In genomic region chr8:124677078-124677477, GRCm38 (mm10) we compare ENCODE assay signal across 7 mouse cellular contexts. TPM values are rescaled to one million over a fixed set of nuclear protein-coding genes. Genes with fewer than 3 reads are reported as not detected.
DNase-seq lines count a peak whose midpoint lies in the region; ATAC-seq and TF ChIP-seq lines count a peak whose summit lies in the region.

No protein-coding gene starts in this region.

- H3K27ac ChIP-seq in intestine, embryonic 15.5 days, result no peak overlapping the region
- no peak overlapping the region for H3K27ac ChIP-seq in intestine, postnatal 0 days (ENCODE audit: low read depth, low read length)
- H3K27ac ChIP-seq in embryonic facial prominence, embryonic 14.5 days (replicated peaks; ENCODE audit: low read depth, low read length), result peak overlapping the region; percentile 59; the same call in 1 of the 2 replicates
- peak overlapping the region; percentile 67; the same call in 1 of the 2 replicates for H3K27ac ChIP-seq in limb, embryonic 13.5 days

- H3K4me2 ChIP-seq in intestine, embryonic 15.5 days (replicated peaks), result no peak overlapping the region
- H3K4me2 ChIP-seq in intestine, postnatal 0 days (replicated peaks; ENCODE audit: low read depth), result no peak overlapping the region
- no peak overlapping the region for H3K4me2 ChIP-seq in embryonic facial prominence, embryonic 14.5 days (ENCODE audit: low read depth, low read length)
- H3K4me2 ChIP-seq in limb, embryonic 13.5 days (replicated peaks), result no peak overlapping the region

- peak; percentile 8; the same call in 1 of the 2 replicates for ATAC-seq in intestine, embryonic 15.5 days
- no peak for ATAC-seq in intestine, postnatal 0 days
- ATAC-seq in embryonic facial prominence, embryonic 14.5 days (ENCODE audit: low read depth), result no peak
- ATAC-seq in limb, embryonic 13.5 days (ENCODE audit: low FRiP score, low read depth), result peak; percentile 12; the same call in 1 of the 2 replicates
- ATAC-seq in CD4-positive, CD25-positive, alpha-beta regulatory T cell, adult 4 months, result no peak

- no peaks in the 10 kb centered on the region for H3K9me3 ChIP-seq in intestine, embryonic 15.5 days
- H3K9me3 ChIP-seq in intestine, postnatal 0 days (ENCODE audit: control insufficient read depth), result no peaks in the 10 kb centered on the region
- H3K9me3 ChIP-seq in embryonic facial prominence, embryonic 14.5 days (ENCODE audit: control insufficient read depth, low read length), result no peaks in the 10 kb centered on the region
- no peaks in the 10 kb centered on the region for H3K9me3 ChIP-seq in limb, embryonic 13.5 days

- H3K36me3 ChIP-seq in intestine, embryonic 15.5 days, result peaks cover 18% of the 10 kb centered on the region
- peaks cover 43% of the 10 kb centered on the region for H3K36me3 ChIP-seq in intestine, postnatal 0 days (ENCODE audit: control insufficient read depth, insufficient read depth)
- H3K36me3 ChIP-seq in embryonic facial prominence, embryonic 14.5 days (ENCODE audit: control insufficient read depth, insufficient read depth, low read length), result peaks cover 55% of the 10 kb centered on the region
- H3K36me3 ChIP-seq in limb, embryonic 13.5 days, result peaks cover 81% of the 10 kb centered on the region

- no peak overlapping the region for H3K9ac ChIP-seq in intestine, embryonic 15.5 days
- no peak overlapping the region for H3K9ac ChIP-seq in intestine, postnatal 0 days (ENCODE audit: low read depth, low read length)
- peak overlapping the region; percentile 48 for H3K9ac ChIP-seq in embryonic facial prominence, embryonic 14.5 days (ENCODE audit: low read depth, low read length)
- H3K9ac ChIP-seq in limb, embryonic 13.5 days, result 0 out of 2 replicates have a peak overlapping the region, but pooled peaks have one; percentile 39

- WGBS in intestine, embryonic 15.5 days, result 89% methylated on average over 7 of the region's 7 CpGs
- WGBS in intestine, postnatal 0 days, result 94% methylated on average over 7 of the region's 7 CpGs
- 88% methylated on average over 7 of the region's 7 CpGs for WGBS in embryonic facial prominence, embryonic 14.5 days
- 86% methylated on average over 7 of the region's 7 CpGs for WGBS in limb, embryonic 13.5 days

- DNase-seq in cerebellum, postnatal 14 days, result peak; percentile 67 to 72
- DNase-seq in embryonic facial prominence, embryonic 14.5 days (ENCODE audit: low spot score), result no peak
- no peak for DNase-seq in thymus, postnatal 4 days

- H3K27me3 ChIP-seq in intestine, embryonic 15.5 days (replicated peaks), result no peaks in the 10 kb centered on the region
- no peaks in the 10 kb centered on the region for H3K27me3 ChIP-seq in intestine, postnatal 0 days (replicated peaks; ENCODE audit: control insufficient read depth, insufficient read depth, low read length)
- H3K27me3 ChIP-seq in embryonic facial prominence, embryonic 14.5 days (replicated peaks; ENCODE audit: control insufficient read depth, insufficient read depth, low read length), result no peaks in the 10 kb centered on the region
- no peaks in the 10 kb centered on the region for H3K27me3 ChIP-seq in limb, embryonic 13.5 days

- no peak for TF ChIP-seq CTCF in intestine, postnatal 0 days (IDR thresholded peaks at IDR 0.05; ENCODE audit: low read depth)

- 0 out of 2 replicates have a peak, but pooled peaks cover 3% of the 10 kb centered on the region for H3K4me1 ChIP-seq in intestine, embryonic 15.5 days (replicated peaks)
- no peaks in the 10 kb centered on the region for H3K4me1 ChIP-seq in intestine, postnatal 0 days (replicated peaks; ENCODE audit: control insufficient read depth, insufficient read depth, low read length)
- no peaks in the 10 kb centered on the region for H3K4me1 ChIP-seq in embryonic facial prominence, embryonic 14.5 days (ENCODE audit: control insufficient read depth, insufficient read depth, low read length)
- 0 out of 2 replicates have a peak, but pooled peaks cover 3% of the 10 kb centered on the region for H3K4me1 ChIP-seq in limb, embryonic 13.5 days

- H3K4me3 ChIP-seq in intestine, embryonic 15.5 days (replicated peaks), result no peak overlapping the region
- H3K4me3 ChIP-seq in intestine, postnatal 0 days (ENCODE audit: low read depth, low read length), result no peak overlapping the region
- H3K4me3 ChIP-seq in embryonic facial prominence, embryonic 14.5 days (ENCODE audit: low read depth, low read length), result no peak overlapping the region
- no peak overlapping the region for H3K4me3 ChIP-seq in limb, embryonic 13.5 days

RNA-seq across cellular contexts. Expression of gene 2310022B05Rik, which starts 13.9 kb away (rescaled TPM):
- polyA plus RNA-seq in intestine, embryonic 15.5 days (2015; fragmentation: Nextera tagmentation; extraction: Ambion mirVana), result 24.4 TPM in 2 replicates
- 22.1 and 22.6 TPM in 2 replicates for polyA plus RNA-seq in intestine, postnatal 0 days (2015; fragmentation: Nextera tagmentation; extraction: Ambion mirVana)
- 45.5 and 46.4 TPM in 2 replicates for polyA plus RNA-seq in embryonic facial prominence, embryonic 14.5 days (2014; fragmentation: Nextera tagmentation; extraction: Ambion mirVana)
- polyA plus RNA-seq in limb, embryonic 13.5 days (2015; fragmentation: Nextera tagmentation; extraction: Ambion mirVana), result 26.7 and 30.2 TPM in 2 replicates
- under 1 TPM; 0.70 to 0.94 TPM for polyA plus RNA-seq in CD4-positive, CD25-positive, alpha-beta regulatory T cell, adult 4 months (2017; shearing (Covaris generic))

RNA-seq across cellular contexts. Expression of gene Ttc13, which starts 44.7 kb away (rescaled TPM):
- polyA plus RNA-seq in intestine, embryonic 15.5 days (2015; fragmentation: Nextera tagmentation; extraction: Ambion mirVana), result 42.7 and 42.8 TPM in 2 replicates
- polyA plus RNA-seq in intestine, postnatal 0 days (2015; fragmentation: Nextera tagmentation; extraction: Ambion mirVana), result 19.0 and 20.2 TPM in 2 replicates
- 47.9 and 49.4 TPM in 2 replicates for polyA plus RNA-seq in embryonic facial prominence, embryonic 14.5 days (2014; fragmentation: Nextera tagmentation; extraction: Ambion mirVana)
- polyA plus RNA-seq in limb, embryonic 13.5 days (2015; fragmentation: Nextera tagmentation; extraction: Ambion mirVana), result 40.3 and 44.3 TPM in 2 replicates
- 10 to 100 TPM; 32.1 to 32.6 TPM for polyA plus RNA-seq in CD4-positive, CD25-positive, alpha-beta regulatory T cell, adult 4 months (2017; shearing (Covaris generic))

RNA-seq across cellular contexts. Expression of gene Arv1, which starts 44.9 kb away (rescaled TPM):
- polyA plus RNA-seq in intestine, embryonic 15.5 days (2015; fragmentation: Nextera tagmentation; extraction: Ambion mirVana), result 19.7 and 20.9 TPM in 2 replicates
- polyA plus RNA-seq in intestine, postnatal 0 days (2015; fragmentation: Nextera tagmentation; extraction: Ambion mirVana), result 13.3 and 14.8 TPM in 2 replicates
- 16.1 and 20.0 TPM in 2 replicates for polyA plus RNA-seq in embryonic facial prominence, embryonic 14.5 days (2014; fragmentation: Nextera tagmentation; extraction: Ambion mirVana)
- polyA plus RNA-seq in limb, embryonic 13.5 days (2015; fragmentation: Nextera tagmentation; extraction: Ambion mirVana), result 26.0 and 26.6 TPM in 2 replicates
- polyA plus RNA-seq in CD4-positive, CD25-positive, alpha-beta regulatory T cell, adult 4 months (2017; shearing (Covaris generic)), result 10 to 100 TPM; 13.1 to 18.7 TPM

Comparison
In these comparisons a context has a peak if more than half of its experiments do, and no peak if none do; other contexts are left out.
1. ATAC-seq: peak in intestine, embryonic 15.5 days (single experiment) and limb, embryonic 13.5 days (single experiment); none in intestine, postnatal 0 days (single experiment), embryonic facial prominence, embryonic 14.5 days (single experiment) and CD4-positive, CD25-positive, alpha-beta regulatory T cell, adult 4 months (single experiment).
2. H3K27ac ChIP-seq: peak in embryonic facial prominence, embryonic 14.5 days (single experiment) and limb, embryonic 13.5 days (single experiment); none in intestine, embryonic 15.5 days (single experiment) and intestine, postnatal 0 days (single experiment).
3. H3K9ac ChIP-seq: peak in embryonic facial prominence, embryonic 14.5 days (single experiment) and limb, embryonic 13.5 days (single experiment); none in intestine, embryonic 15.5 days (single experiment) and intestine, postnatal 0 days (single experiment).
4. DNase-seq: peak in cerebellum, postnatal 14 days (2 of 2); none in embryonic facial prominence, embryonic 14.5 days (single experiment) and thymus, postnatal 4 days (single experiment).
5. RNA of gene 2310022B05Rik, which starts 13.9 kb away (polyA plus RNA-seq): 45.5 to 46.4 TPM in embryonic facial prominence, embryonic 14.5 days, 26.7 to 30.2 TPM in limb, embryonic 13.5 days, 24.4 TPM in intestine, embryonic 15.5 days and 22.1 to 22.6 TPM in intestine, postnatal 0 days; 0.70 to 0.94 TPM in CD4-positive, CD25-positive, alpha-beta regulatory T cell, adult 4 months; every median in the first group is over 10 times any median in the second.